Mouse (Mus musculus): ENCODE results near the gene Klrk1. TPM values are rescaled to one million over a fixed set of nuclear protein-coding genes. Genes with fewer than 3 reads are reported as not detected.
"Not testable (repeated sequence)": the region's sequence is repeated elsewhere in the genome, so short reads cannot be mapped to it uniquely, and the experiment has no call there.

The Klrk1 gene
- polyA plus RNA-seq (2015; fragmentation: Nextera tagmentation; extraction: Ambion mirVana): not detected in 2 replicates

DNA sequence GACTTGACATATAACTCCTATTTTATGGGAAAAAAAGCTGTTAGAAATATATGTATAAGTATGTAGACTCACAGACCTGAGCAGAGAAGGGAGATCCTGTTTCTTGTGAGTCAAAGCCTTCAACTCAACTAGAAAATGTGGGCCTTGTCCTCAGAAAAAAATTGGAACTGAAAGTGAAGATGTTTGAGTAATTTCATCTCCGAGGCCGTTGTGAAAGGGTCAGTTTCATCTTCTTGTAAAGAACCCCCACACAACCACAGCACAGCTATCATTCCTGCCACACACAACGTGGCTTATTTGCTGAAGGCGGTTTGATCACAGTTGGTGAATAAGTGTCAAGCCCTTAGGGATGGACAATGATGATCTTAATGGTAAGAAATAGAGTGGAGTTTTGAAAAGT lies at the start of gene Klrk1:
Klrk1 (minus strand) TSS at position 130 of the 400 bp plus-strand sequence.
- Histone ChIP-seq H3K9me3 (no peaks in the 10 kb centered on the region), H3K27me3 (no peaks in the 10 kb centered on the region), H3K27ac (no peak within 1 kb of the TSS), H3K9ac (no peak within 1 kb of the TSS), H3K4me1 (no peaks in the 10 kb centered on the region), H3K4me3 (no peak within 1 kb of the TSS), H3K36me3 (no peaks in the 10 kb centered on the region), H3K4me2 (no peak within 1 kb of the TSS)
- no peak for ATAC-seq (ENCODE audit: insufficient number of reproducible peaks, low FRiP score, low TSS enrichment, low read depth)
- 75% methylated on average over 4 of the region's 4 CpGs for WGBS

DNA sequence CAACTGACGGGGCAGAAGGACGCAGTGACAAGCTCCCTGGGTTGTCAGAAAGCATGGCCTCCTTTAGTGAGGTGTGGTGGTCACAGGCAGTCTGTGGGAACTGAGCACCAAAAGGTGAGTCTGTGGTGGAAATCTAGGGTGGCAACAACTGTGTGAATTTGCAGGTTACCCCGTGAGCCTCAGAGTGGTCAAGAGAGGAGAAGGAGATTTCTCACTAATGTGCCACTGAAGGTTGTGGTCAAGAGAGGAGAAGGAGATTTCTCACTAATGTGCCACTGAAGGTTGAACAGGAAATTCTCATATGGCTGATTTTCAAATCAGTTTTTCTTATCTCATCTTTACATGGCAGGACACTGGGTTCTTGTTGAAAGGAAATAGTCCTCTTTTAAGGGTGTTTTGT lies 37.6 kb upstream of the Klrk1 start:
- H3K27ac ChIP-seq; H3K4me3 ChIP-seq; ATAC-seq (ENCODE audit: insufficient number of reproducible peaks, low FRiP score, low TSS enrichment, low read depth); H3K9me3 ChIP-seq; H3K4me2 ChIP-seq; H3K27me3 ChIP-seq; H3K36me3 ChIP-seq; H3K9ac ChIP-seq; H3K4me1 ChIP-seq: not testable (repeated sequence)
- WGBS: no CpG with 5 or more reads among the region's 3 CpGs

DNA sequence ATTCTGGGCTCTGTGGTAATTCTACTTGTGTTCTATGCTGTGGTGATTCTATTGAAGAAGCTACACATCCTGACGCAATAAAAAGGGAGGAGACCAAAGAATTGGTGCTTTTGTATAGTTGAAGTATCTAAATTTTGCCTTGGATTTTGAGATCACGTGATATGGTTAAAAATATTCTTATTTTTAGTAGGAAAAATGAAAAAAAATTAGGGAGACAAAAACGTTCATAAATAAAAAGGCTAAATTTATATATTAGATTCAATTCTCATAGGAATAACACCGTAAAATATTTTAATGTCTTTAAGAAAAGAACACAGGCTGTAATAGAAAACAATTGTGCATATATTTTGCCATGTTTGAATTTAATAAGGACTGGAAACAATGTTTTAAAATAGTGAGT lies 36.9 kb upstream of the Klrk1 start, which contains the start of gene Klrc2:
Klrc2 (minus strand) TSS at position 101 of the 400 bp plus-strand sequence.
- H3K27ac ChIP-seq; H3K4me2 ChIP-seq; H3K36me3 ChIP-seq; H3K4me1 ChIP-seq; H3K9me3 ChIP-seq; H3K4me3 ChIP-seq; H3K27me3 ChIP-seq; ATAC-seq (ENCODE audit: insufficient number of reproducible peaks, low FRiP score, low TSS enrichment, low read depth); H3K9ac ChIP-seq: not testable (repeated sequence)
- 72% methylated on average over 4 of the region's 4 CpGs for WGBS

DNA sequence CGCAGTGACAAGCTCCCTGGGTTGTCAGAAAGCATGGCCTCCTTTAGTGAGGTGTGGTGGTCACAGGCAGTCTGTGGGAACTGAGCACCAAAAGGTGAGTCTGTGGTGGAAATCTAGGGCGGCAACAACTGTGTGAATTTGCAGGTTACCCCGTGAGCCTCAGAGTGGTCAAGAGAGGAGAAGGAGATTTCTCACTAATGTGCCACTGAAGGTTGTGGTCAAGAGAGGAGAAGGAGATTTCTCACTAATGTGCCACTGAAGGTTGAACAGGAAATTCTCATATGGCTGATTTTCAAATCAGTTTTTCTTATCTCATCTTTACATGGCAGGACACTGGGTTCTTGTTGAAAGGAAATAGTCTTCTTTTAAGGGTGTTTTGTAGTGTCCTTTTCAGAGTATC lies 20.4 kb upstream of the Klrk1 start:
- H3K9ac ChIP-seq; H3K4me1 ChIP-seq; H3K4me2 ChIP-seq; H3K36me3 ChIP-seq; H3K4me3 ChIP-seq; H3K27me3 ChIP-seq; H3K27ac ChIP-seq; H3K9me3 ChIP-seq; ATAC-seq (ENCODE audit: insufficient number of reproducible peaks, low FRiP score, low TSS enrichment, low read depth): not testable (repeated sequence)
- WGBS: 75% methylated on average over 2 of the region's 3 CpGs

DNA sequence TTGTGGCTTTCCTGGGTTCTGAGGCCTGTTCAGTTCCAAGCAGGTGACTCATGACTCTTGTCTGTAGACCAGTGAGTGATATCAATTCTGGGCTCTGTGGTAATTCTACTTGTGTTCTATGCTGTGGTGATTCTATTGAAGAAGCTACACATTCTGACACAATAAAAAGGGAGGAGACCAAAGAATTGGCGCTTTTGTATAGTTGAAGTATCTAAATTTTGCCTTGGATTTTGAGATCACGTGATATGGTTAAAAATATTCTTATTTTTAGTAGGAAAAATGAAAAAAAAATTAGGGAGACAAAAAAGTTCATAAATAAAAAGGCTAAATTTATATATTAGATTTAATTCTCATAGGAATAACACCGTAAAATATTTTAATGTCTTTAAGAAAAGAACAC lies 19.6 kb upstream of the Klrk1 start, which contains the start of gene Klrc3:
Klrc3 (minus strand) TSS at position 101 of the 400 bp plus-strand sequence.
- H3K36me3 ChIP-seq; H3K9ac ChIP-seq; H3K4me2 ChIP-seq; H3K4me3 ChIP-seq; H3K27ac ChIP-seq; ATAC-seq (ENCODE audit: insufficient number of reproducible peaks, low FRiP score, low TSS enrichment, low read depth); H3K27me3 ChIP-seq; H3K9me3 ChIP-seq; H3K4me1 ChIP-seq: not testable (repeated sequence)
- 86% methylated on average over 3 of the region's 3 CpGs for WGBS

DNA sequence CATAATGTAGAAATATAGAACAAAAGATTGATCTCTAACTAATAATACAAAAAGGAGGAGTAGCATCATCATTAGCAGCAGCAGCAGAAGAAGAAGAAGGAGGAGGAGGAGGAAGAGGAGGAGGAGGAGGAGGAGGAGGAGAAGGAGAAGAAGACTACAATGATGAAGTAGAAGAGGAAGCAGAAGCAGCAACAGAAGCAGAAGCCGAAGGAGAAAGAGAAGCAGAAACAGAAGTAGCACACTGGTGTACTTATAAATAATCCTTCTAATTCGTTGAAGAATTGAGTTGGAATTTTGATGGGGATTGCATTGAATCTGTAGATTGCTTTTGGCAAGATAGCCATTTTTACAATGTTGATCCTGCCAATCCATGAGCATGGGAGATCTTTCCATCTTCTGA lies 7.4 kb upstream of the Klrk1 start:
- not testable (repeated sequence) for H3K4me2 ChIP-seq; H3K9ac ChIP-seq; H3K27ac ChIP-seq; H3K27me3 ChIP-seq; ATAC-seq (ENCODE audit: insufficient number of reproducible peaks, low FRiP score, low TSS enrichment, low read depth); H3K9me3 ChIP-seq; H3K36me3 ChIP-seq; H3K4me3 ChIP-seq; H3K4me1 ChIP-seq
- 83% methylated on average over 2 of the region's 2 CpGs for WGBS

DNA sequence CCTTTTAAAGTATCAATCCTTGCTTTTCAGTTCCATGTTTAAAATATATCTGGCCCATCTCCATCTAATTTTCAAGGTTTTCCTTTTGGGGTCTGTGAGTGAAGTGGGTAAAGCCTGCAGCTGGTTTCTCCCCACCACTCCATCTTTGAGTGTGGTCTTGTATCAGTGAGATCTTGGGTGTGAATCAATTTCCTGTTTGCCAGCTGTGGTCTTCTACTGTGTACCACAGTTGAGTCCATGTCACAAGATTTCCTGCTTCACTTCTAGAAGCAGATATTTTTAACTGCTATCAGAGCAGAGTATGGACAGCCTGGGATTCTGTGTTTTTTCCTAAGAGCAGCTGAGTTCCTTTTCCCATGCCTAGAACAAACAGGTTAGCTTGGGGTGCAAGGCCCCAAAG lies 15.3 kb downstream of the Klrk1 start:
- Histone ChIP-seq H3K27ac (no peak overlapping the region), H3K36me3 (no peaks in the 10 kb centered on the region), H3K4me3 (no peak overlapping the region), H3K9me3 (no peaks in the 10 kb centered on the region), H3K4me2 (no peak overlapping the region), H3K27me3 (no peaks in the 10 kb centered on the region), H3K9ac (no peak overlapping the region), H3K4me1 (no peaks in the 10 kb centered on the region)
- no peak for ATAC-seq (ENCODE audit: insufficient number of reproducible peaks, low FRiP score, low TSS enrichment, low read depth)

DNA sequence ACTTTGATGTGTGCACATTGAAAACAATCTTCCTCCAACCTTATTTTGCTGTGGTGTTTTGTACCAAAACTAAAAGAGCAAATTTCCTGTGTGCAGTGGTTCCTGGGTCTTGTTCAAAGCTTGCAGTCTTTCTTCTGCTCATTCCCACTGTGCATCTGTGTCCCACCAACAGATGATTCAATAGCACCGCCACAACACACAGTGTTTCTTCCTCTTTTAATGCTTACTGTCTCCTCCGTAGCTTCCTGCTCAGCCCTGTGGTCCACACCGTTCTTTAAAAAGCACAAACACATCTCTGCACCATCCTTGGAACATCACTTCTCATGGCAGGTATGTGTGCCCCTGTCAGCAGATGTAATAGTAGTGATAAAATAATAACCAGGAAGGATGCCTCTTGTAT lies 32.2 kb downstream of the Klrk1 start, which contains the start of gene Klrd1:
Klrd1 (plus strand) TSS at position 275 of the 400 bp plus-strand sequence.
- Histone ChIP-seq H3K4me3 (no peak within 1 kb of the TSS), H3K9me3 (no peaks in the 10 kb centered on the region), H3K4me1 (no peaks in the 10 kb centered on the region), H3K27ac (no peak within 1 kb of the TSS), H3K27me3 (no peaks in the 10 kb centered on the region), H3K9ac (no peak within 1 kb of the TSS), H3K4me2 (no peak within 1 kb of the TSS), H3K36me3 (no peaks in the 10 kb centered on the region)
- 78% methylated on average over 3 of the region's 3 CpGs for WGBS
- no peak for ATAC-seq (ENCODE audit: insufficient number of reproducible peaks, low FRiP score, low TSS enrichment, low read depth)

DNA sequence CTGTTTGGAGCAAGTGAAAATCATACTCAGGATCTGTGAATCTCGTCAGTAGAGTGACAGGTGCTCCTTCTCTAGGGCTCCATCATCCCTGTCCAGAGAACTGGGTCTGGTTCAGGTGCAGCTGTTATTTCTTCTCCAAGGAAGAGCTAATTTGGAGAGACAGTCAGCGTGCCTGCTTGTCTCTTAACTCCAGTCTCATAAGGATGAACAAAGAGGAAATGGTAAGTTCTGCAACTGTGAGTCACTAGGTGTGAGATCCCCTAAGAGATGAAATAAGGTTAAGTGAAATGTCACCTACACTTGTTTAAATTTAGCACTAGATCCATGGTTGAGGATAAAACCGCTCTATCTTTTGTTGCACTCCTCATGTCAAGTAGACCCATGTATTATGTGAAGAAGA lies 40.6 kb downstream of the Klrk1 start:
- H3K4me3 ChIP-seq: no peak overlapping the region
- H3K9ac ChIP-seq: no peak overlapping the region
- no peaks in the 10 kb centered on the region for H3K27me3 ChIP-seq
- no peaks in the 10 kb centered on the region for H3K4me1 ChIP-seq
- no peak overlapping the region for H3K27ac ChIP-seq
- no peak overlapping the region for H3K4me2 ChIP-seq
- H3K36me3 ChIP-seq: no peaks in the 10 kb centered on the region
- no peaks in the 10 kb centered on the region for H3K9me3 ChIP-seq
- 74% methylated on average over 3 of the region's 3 CpGs for WGBS
- no peak for ATAC-seq (ENCODE audit: insufficient number of reproducible peaks, low FRiP score, low TSS enrichment, low read depth)

DNA sequence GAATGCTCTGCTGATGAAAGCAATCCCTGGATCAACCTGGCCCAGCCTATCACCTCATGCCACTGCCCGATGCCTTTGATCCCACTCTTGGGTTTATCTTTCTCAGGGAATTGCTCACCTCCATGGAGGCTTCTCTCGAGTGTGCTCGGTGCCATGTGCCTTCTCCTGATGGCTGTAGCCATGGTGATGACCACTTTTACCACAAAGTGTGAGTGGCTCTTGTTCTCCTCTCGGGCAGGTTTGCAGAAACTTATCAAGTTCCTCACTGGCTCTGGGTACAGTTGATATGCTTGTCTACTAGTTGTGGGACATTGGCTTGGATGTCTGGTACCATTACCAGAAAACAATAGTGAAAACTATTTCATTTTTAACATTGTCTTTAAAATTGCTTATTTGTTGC lies 41.8 kb downstream of the Klrk1 start:
- Histone ChIP-seq H3K27me3 (no peaks in the 10 kb centered on the region), H3K9me3 (no peaks in the 10 kb centered on the region), H3K4me2 (no peak overlapping the region), H3K36me3 (no peaks in the 10 kb centered on the region), H3K27ac (no peak overlapping the region), H3K4me1 (no peaks in the 10 kb centered on the region), H3K9ac (no peak overlapping the region), H3K4me3 (no peak overlapping the region)
- ATAC-seq (ENCODE audit: insufficient number of reproducible peaks, low FRiP score, low TSS enrichment, low read depth): no peak
- WGBS: 72% methylated on average over 4 of the region's 4 CpGs

DNA sequence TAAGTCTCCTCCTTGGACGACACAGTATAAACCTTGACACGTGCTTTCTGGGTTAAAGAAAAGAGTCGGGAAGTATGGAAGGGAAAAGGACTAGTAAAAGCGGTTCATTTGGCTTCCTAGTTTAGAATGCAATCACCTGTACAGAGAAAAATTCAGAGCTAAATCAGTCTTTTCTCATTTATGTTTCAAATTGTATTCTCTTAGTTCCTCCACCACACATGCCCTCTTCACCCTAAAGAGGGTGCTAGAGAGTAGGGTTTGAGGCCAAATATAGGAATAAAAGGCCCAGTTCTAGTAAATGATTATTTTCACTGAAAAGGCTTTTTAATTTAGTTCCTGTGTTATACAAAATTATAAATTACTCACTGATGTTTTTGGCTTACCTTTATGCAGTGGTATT lies 42.4 kb downstream of the Klrk1 start:
- no peak overlapping the region for H3K4me3 ChIP-seq
- H3K36me3 ChIP-seq: no peaks in the 10 kb centered on the region
- no peak overlapping the region for H3K27ac ChIP-seq
- H3K9me3 ChIP-seq: no peaks in the 10 kb centered on the region
- H3K4me1 ChIP-seq: no peaks in the 10 kb centered on the region
- no peaks in the 10 kb centered on the region for H3K27me3 ChIP-seq
- no peak overlapping the region for H3K4me2 ChIP-seq
- no peak overlapping the region for H3K9ac ChIP-seq
- ATAC-seq (ENCODE audit: insufficient number of reproducible peaks, low FRiP score, low TSS enrichment, low read depth): no peak
- WGBS: 56% methylated on average over 4 of the region's 4 CpGs

DNA sequence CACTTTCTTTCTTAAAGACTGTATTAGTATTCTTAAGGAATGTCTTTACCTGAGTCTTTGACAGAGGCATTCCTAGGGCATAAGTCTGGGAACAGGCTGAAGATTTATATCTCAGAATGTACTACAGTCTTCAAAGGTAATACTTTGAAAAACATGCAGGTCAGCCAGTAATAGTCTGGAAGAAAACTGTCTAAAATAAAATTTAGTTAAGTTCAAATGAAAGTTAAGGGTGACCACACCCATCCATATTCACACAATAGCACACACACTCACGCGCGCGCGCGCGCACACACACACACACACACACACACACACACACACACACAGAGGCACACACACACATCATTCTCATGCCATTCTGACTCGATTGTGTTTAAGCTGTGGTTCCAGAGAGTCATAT lies 46.1 kb downstream of the Klrk1 start, which contains the start of gene Klre1:
Klre1 (plus strand) TSS at position 301 of the 400 bp plus-strand sequence.
- no peak within 1 kb of the TSS for H3K4me3 ChIP-seq
- ATAC-seq (ENCODE audit: insufficient number of reproducible peaks, low FRiP score, low TSS enrichment, low read depth): no peak
- H3K9me3 ChIP-seq: no peaks in the 10 kb centered on the region
- no peak within 1 kb of the TSS for H3K27ac ChIP-seq
- no peak within 1 kb of the TSS for H3K9ac ChIP-seq
- H3K36me3 ChIP-seq: no peaks in the 10 kb centered on the region
- no peaks in the 10 kb centered on the region for H3K4me1 ChIP-seq
- H3K27me3 ChIP-seq: no peaks in the 10 kb centered on the region
- 93% methylated on average over 8 of the region's 8 CpGs for WGBS
- H3K4me2 ChIP-seq: no peak within 1 kb of the TSS

DNA sequence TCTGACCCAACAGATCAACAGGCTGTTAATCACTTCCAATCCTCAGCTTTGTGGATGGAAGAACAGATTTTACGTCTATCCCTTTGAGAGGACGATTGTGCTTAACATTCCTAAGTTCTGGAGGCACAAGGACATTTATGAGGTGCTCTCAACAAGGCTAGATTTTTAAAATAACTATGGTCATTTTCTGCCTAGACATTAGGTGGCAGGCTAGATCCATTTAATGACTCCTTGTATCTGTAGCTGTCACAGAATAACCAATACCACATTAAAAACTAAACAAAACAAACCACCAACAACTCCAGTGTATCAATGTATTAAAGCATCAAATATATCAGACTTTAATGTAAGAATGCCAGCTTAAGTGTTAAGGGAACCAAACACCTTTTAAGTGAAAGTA lies 48.3 kb downstream of the Klrk1 start:
- H3K4me2 ChIP-seq: no peak overlapping the region
- ATAC-seq (ENCODE audit: insufficient number of reproducible peaks, low FRiP score, low TSS enrichment, low read depth): no peak
- no peaks in the 10 kb centered on the region for H3K9me3 ChIP-seq
- no peaks in the 10 kb centered on the region for H3K4me1 ChIP-seq
- H3K36me3 ChIP-seq: no peaks in the 10 kb centered on the region
- 6% methylated on average over 2 of the region's 2 CpGs for whole genome bisulfite sequencing
- H3K4me3 ChIP-seq: no peak overlapping the region
- no peaks in the 10 kb centered on the region for H3K27me3 ChIP-seq
- no peak overlapping the region for H3K27ac ChIP-seq
- H3K9ac ChIP-seq: no peak overlapping the region

All from limb, embryonic 15.5 days (tissue).